Mouse (Mus musculus) brain, embryonic 14.5 days (tissue): Measurements from ENCODE around the gene Mob1b. TPM values are rescaled to one million over a fixed set of nuclear protein-coding genes. Genes with fewer than 3 reads are reported as not detected.
A peak's percentile ranks its signal among the peaks of the same experiment; 100 is the strongest.

Source experiments
- DNase-seq: peaks from one replicate; pipeline ENCODE4 v3.0.0-alpha.2; 2011; ENCODE audit warnings: low read depth
- CTCF ChIP-seq: fragments of 200-500 bp; IDR thresholded peaks from 2 replicates; pipeline ENCODE4 v1.5.1; 2012; ENCODE audit warnings: inconsistent platforms, mild to moderate bottlenecking, moderate library complexity, borderline replicate concordance; ENCODE audit not compliant: insufficient read depth, insufficient read length; ENCODE audit errors: extremely low read depth
- POLR2A ChIP-seq: fragments of 200-500 bp; IDR thresholded peaks from 2 replicates; pipeline ENCODE4 v1.6.1; 2012; ENCODE audit warnings: mild to moderate bottlenecking, inconsistent platforms, borderline replicate concordance; ENCODE audit not compliant: poor library complexity, insufficient read depth, insufficient read length, severe bottlenecking; ENCODE audit errors: extremely low read depth
- polyA plus RNA-seq: library from polyadenylated mRNA; depleted of rRNA; stranded (reverse); fragments of >200 nt; gene quantifications from 2 replicates; pipeline ENCODE4 v1.2.3, GENCODE M21; 2012; rRNA removed

Mob1b gene
- polyA plus RNA-seq, 1 experiment, result 16.6 TPM

- DNase-seq, result no peak
- TF ChIP-seq POLR2A (no peak), CTCF (no peak)
These were observed 75.9 kb downstream of the Mob1b start for GRCm38 (mm10) chr5:88796588-88796987.

- no peak for DNase-seq
- TF ChIP-seq POLR2A (no peak), CTCF (no peak)
These were observed 76.5 kb downstream of the Mob1b start for GRCm38 (mm10) chr5:88797121-88797520.

GRCm38 (mm10) chr5:88805616-88806015 lies 85.0 kb downstream of the Mob1b start:
- no peak for DNase-seq
- no peak for TF ChIP-seq CTCF
- TF ChIP-seq POLR2A, result no peak

- no peak for TF ChIP-seq CTCF
- no peak for DNase-seq
These were observed 85.6 kb downstream of the Mob1b start for GRCm38 (mm10) chr5:88806278-88806677.

- peak; percentile 28 for DNase-seq
These were observed 86.7 kb downstream of the Mob1b start for GRCm38 (mm10) chr5:88807342-88807741.

GRCm38 (mm10) chr5:88813188-88813587 lies 92.5 kb downstream of the Mob1b start:
- DNase-seq, result no peak
- TF ChIP-seq CTCF, result no peak
- no peak for TF ChIP-seq POLR2A

More at GRCm38 (mm10) chr5:88807342-88807741, 86.7 kb downstream of the Mob1b start:
- TF ChIP-seq POLR2A (no peak), CTCF (no peak)

Other genes starting within 250 kb of the Mob1b start
- gene Enam, start 232.9 kb upstream of the Mob1b start, polyA plus RNA-seq, result not detected in 2 replicates
- 0.96 and 1.1 TPM in 2 replicates for gene Jchain, start 193.0 kb upstream of the Mob1b start, polyA plus RNA-seq
- gene Utp3, start 166.4 kb upstream of the Mob1b start, polyA plus RNA-seq, result 24.4 and 31.7 TPM in 2 replicates
- 121 and 180 TPM in 2 replicates for gene Rufy3, start 155.8 kb upstream of the Mob1b start, polyA plus RNA-seq
- gene Grsf1, start 44.7 kb upstream of the Mob1b start, polyA plus RNA-seq, result 64.1 and 67.5 TPM in 2 replicates
- gene Dck, start 44.1 kb downstream of the Mob1b start, polyA plus RNA-seq, result 41.3 and 51.2 TPM in 2 replicates
- 2.5 and 6.3 TPM in 2 replicates for gene Slc4a4, start 166.0 kb downstream of the Mob1b start, polyA plus RNA-seq